Mouse (Mus musculus): Measurements from ENCODE around the gene Swsap1. TPM values are rescaled to one million over a fixed set of nuclear protein-coding genes. Genes with fewer than 3 reads are reported as not detected.

Swsap1 gene
- total RNA-seq, 2 experiments from 2014 or later = 14.4 to 15.2 TPM

GRCm38 (mm10) chr9:22003163-22003554 is 47.6 kb downstream of the Swsap1 start:
- DNase-seq (ENCODE audit: low spot score in 2 of 2) = peak in 1 of 2 experiments; percentile 65

- DNase-seq (ENCODE audit: low spot score in 2 of 2) = no peak
Measured at GRCm38 (mm10) chr9:22004546-22004945, 49.0 kb downstream of the Swsap1 start.

Other genes with a start within 250 kb of the Swsap1 start
- 10 to 100 TPM; 20.2 to 21.0 TPM for gene Ldlr, start 232.3 kb upstream of the Swsap1 start, total RNA-seq (2021)
- 1 to 10 TPM; 2.1 to 4.0 TPM for gene Spc24, start 195.5 kb upstream of the Swsap1 start, total RNA-seq (2021)
- gene Kank2, start 157.0 kb upstream of the Swsap1 start, total RNA-seq (2021) = 1 to 10 TPM; 7.1 to 7.8 TPM
- gene Angptl8, start 120.2 kb upstream of the Swsap1 start, total RNA-seq (2021) = not detected
- 10 to 100 TPM; 24.5 to 24.7 TPM for gene Dock6, start 103.1 kb upstream of the Swsap1 start, total RNA-seq (2021)
- 10 to 100 TPM; 22.6 to 24.2 TPM for gene Rab3d, start 37.6 kb upstream of the Swsap1 start, total RNA-seq (2021)
- 10 to 100 TPM; 13.8 to 14.2 TPM for gene Ccdc159, start 28.3 kb upstream of the Swsap1 start, total RNA-seq (2021)
- 10 to 100 TPM; 35.7 to 37.0 TPM for gene Tmem205, start 28.2 kb upstream of the Swsap1 start, total RNA-seq (2021)
- 100 to 1,000 TPM; 350 to 352 TPM for gene Plppr2, start 18.7 kb upstream of the Swsap1 start, total RNA-seq (2021)
- gene Epor, start 7.8 kb downstream of the Swsap1 start, total RNA-seq (2021) = 1 to 10 TPM; 2.6 to 3.3 TPM
- 1 to 10 TPM; 1.2 to 1.3 TPM for gene Rgl3, start 33.7 kb downstream of the Swsap1 start, total RNA-seq (2021)
- gene Ccdc151, start 46.9 kb downstream of the Swsap1 start, total RNA-seq (2021) = 1 to 10 TPM; 6.1 to 6.8 TPM
- 100 to 1,000 TPM; 105 to 110 TPM for gene Prkcsh, start 47.1 kb downstream of the Swsap1 start, total RNA-seq (2021)
- 100 to 1,000 TPM; 176 to 178 TPM for gene Elavl3, start 96.3 kb downstream of the Swsap1 start, total RNA-seq (2021)
- 1 to 10 TPM; 1.5 to 2.8 TPM for gene Gm49318, start 115.5 kb downstream of the Swsap1 start, total RNA-seq (2021)
- gene Zfp653, start 115.6 kb downstream of the Swsap1 start, total RNA-seq (2021) = 10 to 100 TPM; 19.4 to 22.7 TPM
- gene Ecsit, start 129.7 kb downstream of the Swsap1 start, total RNA-seq (2021) = 10 to 100 TPM; 42.4 to 45.7 TPM
- 1 to 10 TPM in 1 of 2 experiments, under 1 TPM in 1; 0.45 to 1.4 TPM for gene Cnn1, start 143.5 kb downstream of the Swsap1 start, total RNA-seq (2021)
- 10 to 100 TPM; 57.0 to 58.0 TPM for gene Elof1, start 161.4 kb downstream of the Swsap1 start, total RNA-seq (2021)
- under 1 TPM; 0.44 to 0.86 TPM for gene Acp5, start 180.0 kb downstream of the Swsap1 start, total RNA-seq (2021)
- gene Pigyl, start 201.1 kb downstream of the Swsap1 start, total RNA-seq (2021) = 10 to 100 TPM; 49.1 to 51.0 TPM
- gene Zfp872, start 232.3 kb downstream of the Swsap1 start, total RNA-seq (2021) = under 1 TPM; 0.12 TPM